Mouse (Mus musculus) kidney, adult 2 months (tissue): ENCODE measurements around the gene Phox2a. TPM values are rescaled to one million over a fixed set of nuclear protein-coding genes. Genes with fewer than 3 reads are reported as not detected.
A peak's percentile ranks its signal among the peaks of the same experiment; 100 is the strongest.

Experiments
- DNase-seq: peaks from one replicate; pipeline ENCODE4 v3.0.0; 2021
- H3K27ac ChIP-seq: fragments of 200-500 bp; 2 replicates; pipeline ENCODE4 v1.5.1; 2012; ENCODE audit warnings: low read depth, low read length, control low read depth, inconsistent platforms; ENCODE audit not compliant: insufficient read depth
- H3K27me3 ChIP-seq: fragments of 200-500 bp; replicated peaks from 2 replicates; pipeline ENCODE4 v1.6.1; 2012; ENCODE audit warnings: mild to moderate bottlenecking, moderate library complexity, low read length, inconsistent platforms; ENCODE audit not compliant: control insufficient read depth, insufficient read depth
- H3K36me3 ChIP-seq: fragments of 200-500 bp; 2 replicates; pipeline ENCODE4 v1.6.1; 2012; ENCODE audit warnings: mild to moderate bottlenecking, moderate library complexity, low read length, inconsistent platforms; ENCODE audit not compliant: control insufficient read depth, insufficient read depth
- H3K4me1 ChIP-seq: fragments of 200-500 bp; 2 replicates; pipeline ENCODE4 v1.6.1; 2011; ENCODE audit warnings: low read length; ENCODE audit not compliant: control insufficient read depth, insufficient read depth
- H3K4me3 ChIP-seq: fragments of 200-500 bp; 2 replicates; pipeline ENCODE4 v1.5.1; 2011; ENCODE audit warnings: mild to moderate bottlenecking, low read depth, low read length, control low read depth; ENCODE audit not compliant: insufficient read depth
- CTCF ChIP-seq: fragments of 200-500 bp; conservative IDR thresholded peaks from 2 replicates; pipeline ENCODE4 v1.5.1; 2011; ENCODE audit warnings: low read depth, mild to moderate bottlenecking, control low read depth, low read length, moderate library complexity, mixed read lengths; ENCODE audit not compliant: insufficient read depth, insufficient read length
- POLR2A ChIP-seq: fragments of 200-500 bp; IDR thresholded peaks from one replicate; pipeline ENCODE4 v1.6.1; 2011; ENCODE audit warnings: low read depth, low read length, control low read depth
- WGBS: fragments of 180-500 bp; shearing (Covaris S2); methylation state at CpG from one replicate; pipeline ENCODE4 v1.1.7; 2018; 5-methylcytosine and 5-hydroxymethylcytosine counted together
- polyA plus RNA-seq: library from polyadenylated mRNA; depleted of rRNA; stranded (reverse); fragments of >200 nt; gene quantifications from 2 replicates; pipeline ENCODE4 v1.2.3, GENCODE M21; 2012

The Phox2a gene
- polyA plus RNA-seq, 1 experiment: 0.20 TPM

DNA sequence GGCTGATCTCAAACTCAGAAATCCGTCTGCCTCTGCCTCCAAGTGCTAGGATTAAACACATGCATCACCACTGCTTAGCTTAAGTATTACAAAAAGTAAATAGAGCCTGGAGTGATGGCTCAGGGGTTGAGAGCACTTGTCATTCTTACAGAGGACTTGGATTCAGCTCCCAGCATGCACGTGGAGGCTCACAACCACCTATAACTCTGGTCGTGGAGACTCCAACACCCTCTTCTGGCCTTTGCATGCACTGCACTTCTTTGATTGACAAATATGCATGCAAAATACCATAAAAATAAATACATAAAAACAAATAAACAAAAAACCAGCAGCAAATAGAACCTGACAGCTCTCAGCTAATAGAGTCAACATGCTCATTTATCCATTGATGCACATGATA is 44.2 kb downstream of the Phox2a start:
- H3K4me3 ChIP-seq: no peak overlapping the region
- DNase-seq: no peak
- peaks cover 3% of the 10 kb centered on the region; the same call in 1 of the 2 replicates for H3K36me3 ChIP-seq
- TF ChIP-seq POLR2A (no peak), CTCF (0 out of 2 replicates have a peak, but pooled peaks have one; percentile 7)
- 77% methylated on average over 3 of the region's 3 CpGs for WGBS
- no peaks in the 10 kb centered on the region for H3K27me3 ChIP-seq
- peaks cover 4% of the 10 kb centered on the region; the same call in 1 of the 2 replicates for H3K4me1 ChIP-seq
- no peak overlapping the region for H3K27ac ChIP-seq

DNA sequence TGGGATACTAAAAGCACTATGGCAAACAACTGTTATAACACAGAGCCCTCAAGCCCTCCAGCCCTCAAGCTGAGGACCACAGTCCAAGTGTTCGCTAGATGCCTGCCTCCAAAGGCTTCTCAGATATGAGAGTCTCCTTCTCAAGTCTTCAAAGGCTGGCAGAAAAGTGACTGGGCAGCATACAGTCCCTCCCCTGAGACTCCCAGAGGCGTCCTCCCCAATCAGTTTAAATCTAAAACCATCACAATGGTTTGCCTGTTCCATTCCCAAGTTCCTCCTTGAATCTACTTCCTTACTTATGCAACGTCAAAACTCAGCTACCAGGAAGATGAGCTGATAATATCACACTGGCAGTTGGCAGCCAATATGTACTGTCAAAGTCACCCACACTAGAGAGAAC is 45.3 kb downstream of the Phox2a start, which contains the start of gene Anapc15:
Anapc15 (plus strand) TSS at position 301 of the 400 bp plus-strand sequence.
- Histone ChIP-seq H3K36me3 (peaks cover 2% of the 10 kb centered on the region; the same call in 1 of the 2 replicates), H3K27ac (no peak within 1 kb of the TSS), H3K27me3 (no peaks in the 10 kb centered on the region), H3K4me1 (peaks cover 8% of the 10 kb centered on the region; the same call in 1 of the 2 replicates), H3K4me3 (no peak within 1 kb of the TSS)
- WGBS: 64% methylated on average over 3 of the region's 3 CpGs
- TF ChIP-seq CTCF (no peak), POLR2A (no peak)
- no peak for DNase-seq

DNA sequence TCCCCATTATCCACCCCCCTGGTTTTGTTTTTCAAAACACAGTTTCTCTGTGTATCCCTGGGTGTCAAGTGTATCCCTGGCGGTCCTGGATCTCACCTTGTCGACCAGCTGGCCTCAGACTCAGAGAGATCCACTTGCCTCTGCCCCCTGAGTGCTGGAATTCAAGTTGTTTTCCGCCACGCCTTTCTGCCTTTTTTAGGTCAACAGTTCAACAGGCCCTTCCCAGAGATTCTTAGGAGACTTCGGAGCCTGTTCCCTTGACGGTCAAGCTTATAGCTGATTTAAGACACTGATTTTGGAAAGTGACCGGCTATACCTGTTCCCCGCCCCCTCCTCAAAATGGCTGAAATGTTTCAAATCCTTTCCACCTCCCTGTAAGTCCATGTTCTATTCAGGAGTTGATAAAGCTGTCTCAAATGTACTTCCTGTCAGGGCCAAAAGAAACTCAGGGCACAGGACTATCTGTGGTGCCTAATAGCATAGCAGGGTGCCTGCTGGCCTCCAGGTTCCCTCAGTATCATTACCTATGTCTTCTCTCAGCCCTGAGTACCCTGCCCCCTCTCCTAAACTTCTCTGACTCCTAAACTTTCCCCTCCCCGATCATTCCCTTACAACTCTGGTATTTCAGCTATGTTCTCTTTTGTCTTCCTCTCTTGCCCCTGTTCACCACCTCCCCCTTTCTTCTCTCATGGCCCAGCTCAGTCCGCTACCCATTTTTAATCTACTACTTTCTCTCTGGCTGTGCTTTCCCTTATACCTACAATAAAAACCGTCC is 48.6 kb downstream of the Phox2a start:
- peak; percentile 61 for DNase-seq
- WGBS: 70% methylated on average over 11 of the region's 11 CpGs
- TF ChIP-seq CTCF: no peak
- TF ChIP-seq POLR2A: no peak
- Histone ChIP-seq H3K36me3 (peaks cover 2% of the 10 kb centered on the region; the same call in 1 of the 2 replicates), H3K4me1 (peaks cover 14% of the 10 kb centered on the region; the same call in 1 of the 2 replicates), H3K27ac (no peak overlapping the region; the same call in 1 of the 2 replicates), H3K27me3 (no peaks in the 10 kb centered on the region), H3K4me3 (no peak overlapping the region)

DNA sequence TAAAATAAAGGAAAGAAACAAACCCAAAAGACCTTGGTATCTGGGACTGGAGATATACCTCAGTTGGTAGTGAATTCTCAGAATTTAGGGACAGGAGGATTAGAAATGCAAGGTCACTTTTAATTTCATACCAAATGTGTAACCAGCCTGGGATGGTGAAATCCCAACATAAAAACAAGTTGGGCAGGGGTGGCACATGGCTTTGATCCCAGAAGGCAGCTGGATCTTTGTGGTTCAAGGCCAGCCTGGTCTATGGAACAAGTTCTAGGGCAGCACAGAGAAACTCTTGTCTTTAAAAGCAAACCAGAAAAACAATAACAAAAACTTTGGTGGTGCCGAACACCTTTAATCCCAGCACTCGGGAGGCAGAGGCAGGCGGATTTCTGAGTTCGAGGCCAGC is 49.4 kb downstream of the Phox2a start:
- DNase-seq: no peak
- WGBS: 85% methylated on average over 4 of the region's 4 CpGs
- H3K27ac ChIP-seq: 0 out of 2 replicates have a peak overlapping the region, but pooled peaks have one; percentile 19

DNA sequence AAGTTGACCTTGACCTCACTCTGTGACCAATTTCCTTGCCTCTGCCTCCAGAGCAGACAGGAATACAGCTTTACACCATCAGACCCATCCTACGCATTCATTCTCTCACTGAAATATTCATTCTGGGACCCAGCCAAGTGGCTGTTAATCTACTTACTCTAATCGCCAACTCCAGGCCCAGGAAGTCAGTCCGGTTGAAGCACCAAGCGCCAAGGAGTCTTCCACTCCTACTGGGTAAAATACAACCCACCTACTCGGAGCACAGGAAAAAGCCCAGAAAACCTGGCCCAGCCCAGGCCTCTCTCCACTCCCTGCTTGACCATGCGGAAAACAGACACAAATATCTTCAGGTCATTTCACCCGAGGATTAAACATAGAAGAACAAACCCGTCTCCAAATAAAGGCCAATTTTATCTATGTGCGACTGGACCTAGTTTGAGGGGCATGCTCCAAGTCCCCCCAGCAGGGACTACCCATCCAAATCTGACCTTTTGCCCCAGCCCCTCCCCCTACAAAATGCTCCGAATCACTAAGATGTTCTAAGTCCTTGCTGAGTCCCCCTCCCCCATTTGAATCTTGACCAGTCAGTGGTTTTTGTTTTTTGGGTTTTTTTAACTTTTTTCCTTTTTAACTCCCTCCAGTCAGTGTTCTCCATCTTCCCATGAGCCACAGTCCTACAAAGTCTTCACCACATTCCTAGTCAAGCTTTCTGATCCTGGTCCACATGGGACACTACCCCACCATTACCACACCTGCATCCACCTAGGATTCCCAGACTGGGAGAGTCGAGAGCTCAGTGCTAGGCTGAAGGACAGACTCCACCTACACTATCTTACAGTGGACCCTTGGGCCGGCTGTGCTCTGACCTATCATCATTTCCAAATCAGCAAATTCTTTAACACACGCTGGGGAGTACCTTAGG is 50.4 kb downstream of the Phox2a start:
- Histone ChIP-seq H3K4me1 (peaks cover 15% of the 10 kb centered on the region; the same call in 1 of the 2 replicates), H3K27me3 (no peaks in the 10 kb centered on the region), H3K36me3 (no peaks in the 10 kb centered on the region; the same call in 1 of the 2 replicates), H3K27ac (peak overlapping the region; percentile 84), H3K4me3 (peak overlapping the region; percentile 51)
- peak; percentile 85 for DNase-seq
- WGBS: 38% methylated on average over 13 of the region's 13 CpGs
- TF ChIP-seq CTCF (no peak), POLR2A (no peak)

More for the DNA sequence above, 49.4 kb downstream of the Phox2a start:
- Histone ChIP-seq H3K4me1 (peaks cover 15% of the 10 kb centered on the region; the same call in 1 of the 2 replicates), H3K36me3 (no peaks in the 10 kb centered on the region; the same call in 1 of the 2 replicates), H3K27me3 (no peaks in the 10 kb centered on the region), H3K4me3 (no peak overlapping the region)
- TF ChIP-seq CTCF (no peak), POLR2A (no peak)

DNA sequence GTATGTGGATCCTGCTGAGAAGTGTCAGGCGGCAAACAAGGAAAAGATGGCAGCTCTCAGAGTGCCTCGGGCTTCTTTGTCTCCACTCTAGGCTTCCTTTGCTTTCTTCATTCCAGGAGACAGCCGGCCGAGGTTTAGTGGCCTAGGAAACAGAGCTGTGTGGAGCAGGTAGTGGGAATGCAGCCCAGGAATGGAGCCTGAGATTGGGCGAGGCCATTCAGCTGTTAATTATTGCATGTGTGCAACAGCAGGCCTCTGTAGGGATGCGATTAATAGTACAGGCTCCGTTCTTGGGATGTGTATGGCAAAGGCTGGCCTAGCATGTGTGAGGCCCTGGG is 51.0 kb downstream of the Phox2a start:
- H3K27me3 ChIP-seq: no peaks in the 10 kb centered on the region
- H3K4me1 ChIP-seq: peaks cover 15% of the 10 kb centered on the region; the same call in 1 of the 2 replicates
- peak overlapping the region; percentile 84 for H3K27ac ChIP-seq
- no peak for TF ChIP-seq POLR2A
- no peak for TF ChIP-seq CTCF
- 44% methylated on average over 7 of the region's 7 CpGs for whole genome bisulfite sequencing
- H3K36me3 ChIP-seq: no peaks in the 10 kb centered on the region; the same call in 1 of the 2 replicates
- peak; percentile 68 for DNase-seq
- H3K4me3 ChIP-seq: peak overlapping the region; percentile 51

DNA sequence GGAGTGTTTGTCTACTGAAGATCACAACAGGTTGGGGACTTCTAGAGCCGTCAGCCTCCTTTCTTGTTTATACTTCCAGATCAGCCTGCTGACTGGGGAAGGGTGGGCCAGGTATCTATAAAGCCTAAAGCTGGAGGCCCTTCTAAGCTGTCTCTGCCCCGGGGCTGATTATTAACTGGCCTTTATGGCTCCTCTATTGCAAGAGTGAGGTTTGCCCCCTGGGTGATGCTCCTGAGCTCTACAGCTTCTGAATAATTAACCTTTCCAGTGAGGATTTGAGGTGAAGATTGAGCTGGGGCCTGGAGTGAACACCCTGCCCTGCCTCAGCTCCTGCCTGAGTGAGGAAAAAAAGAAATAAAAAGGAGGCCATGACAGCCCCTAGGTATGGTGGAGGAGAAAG is 52.5 kb downstream of the Phox2a start, which contains the start of gene Folr1:
Folr1 (minus strand) TSS at position 160 of the 400 bp plus-strand sequence.
- peak within 1 kb of the TSS; percentile 51 for H3K4me3 ChIP-seq
- H3K4me1 ChIP-seq: peaks cover 13% of the 10 kb centered on the region; the same call in 1 of the 2 replicates
- 46% methylated on average over 2 of the region's 2 CpGs for WGBS
- H3K27ac ChIP-seq: peak within 1 kb of the TSS; percentile 84
- TF ChIP-seq CTCF: no peak
- H3K36me3 ChIP-seq: no peaks in the 10 kb centered on the region; the same call in 1 of the 2 replicates
- no peaks in the 10 kb centered on the region for H3K27me3 ChIP-seq
- peak; percentile 90 for DNase-seq
